Comparison of ENCODE assay signal across 7 mouse cellular contexts in genomic region chr9:57639661-57640328, GRCm38 (mm10). TPM values are rescaled to one million over a fixed set of nuclear protein-coding genes. Genes with fewer than 3 reads are reported as not detected.
A peak's percentile ranks its signal among the peaks of the same experiment; 100 is the strongest.
DNase-seq lines count a peak whose midpoint lies in the region; ATAC-seq and TF ChIP-seq lines count a peak whose summit lies in the region.

No protein-coding gene starts in this region.

- 70% methylated on average over 5 of the region's 5 CpGs for WGBS in forebrain, embryonic 14.5 days
- 53% methylated on average over 5 of the region's 5 CpGs for WGBS in limb, embryonic 14.5 days

- peaks cover 66% of the 10 kb centered on the region for H3K36me3 ChIP-seq in megakaryocyte, embryonic 14.5 days (replicated peaks; ENCODE audit: low read length)
- peaks cover 25% of the 10 kb centered on the region for H3K36me3 ChIP-seq in forebrain, embryonic 14.5 days (ENCODE audit: control insufficient read depth, insufficient read depth, low read length)
- peaks cover 8% of the 10 kb centered on the region for H3K36me3 ChIP-seq in limb, embryonic 14.5 days (ENCODE audit: control insufficient read depth, insufficient read depth, low read length)
- no peaks in the 10 kb centered on the region; the same call in 1 of the 2 replicates for H3K36me3 ChIP-seq in splenic B cell, adult 2 months (ENCODE audit: control insufficient read depth, insufficient read depth, low read length, poor library complexity, severe bottlenecking)

- no peaks in the 10 kb centered on the region for H3K27me3 ChIP-seq in megakaryocyte, embryonic 14.5 days (replicated peaks)
- H3K27me3 ChIP-seq in forebrain, embryonic 14.5 days (replicated peaks; ENCODE audit: control insufficient read depth, insufficient read depth, low read length): no peaks in the 10 kb centered on the region
- no peaks in the 10 kb centered on the region for H3K27me3 ChIP-seq in limb, embryonic 14.5 days (ENCODE audit: control insufficient read depth, insufficient read depth, low read length)
- no peaks in the 10 kb centered on the region for H3K27me3 ChIP-seq in splenic B cell, adult 2 months (ENCODE audit: control insufficient read depth, insufficient read depth, low read length, poor library complexity, severe bottlenecking)

- no peak for TF ChIP-seq POLR2A in limb, embryonic 14.5 days (IDR thresholded peaks at IDR 0.05; ENCODE audit: borderline replicate concordance, extremely low read depth, insufficient read depth, insufficient read length)

- peak overlapping the region; percentile 24; the same call in 1 of the 2 replicates for H3K4me2 ChIP-seq in forebrain, embryonic 14.5 days (ENCODE audit: low read length)
- H3K4me2 ChIP-seq in limb, embryonic 14.5 days (replicated peaks; ENCODE audit: low read depth, low read length, severe bottlenecking): peak overlapping the region; percentile 42

- no peak for ATAC-seq in megakaryocyte, adult 5-6 weeks (ENCODE audit: poor library complexity, severe bottlenecking)
- ATAC-seq in forebrain, embryonic 14.5 days: no peak
- ATAC-seq in limb, embryonic 14.5 days (ENCODE audit: low FRiP score, low read depth): no peak

- H3K4me1 ChIP-seq in megakaryocyte, embryonic 14.5 days: peaks cover 93% of the 10 kb centered on the region
- H3K4me1 ChIP-seq in forebrain, embryonic 14.5 days (ENCODE audit: control insufficient read depth, insufficient read depth, low read length): peaks cover 48% of the 10 kb centered on the region
- peaks cover 63% of the 10 kb centered on the region for H3K4me1 ChIP-seq in limb, embryonic 14.5 days (ENCODE audit: control insufficient read depth, insufficient read depth, low read length)

- H3K9me3 ChIP-seq in megakaryocyte, embryonic 14.5 days: no peaks in the 10 kb centered on the region
- no peaks in the 10 kb centered on the region for H3K9me3 ChIP-seq in forebrain, embryonic 14.5 days (replicated peaks; ENCODE audit: control insufficient read depth, low read length)
- no peaks in the 10 kb centered on the region for H3K9me3 ChIP-seq in limb, embryonic 14.5 days (ENCODE audit: control insufficient read depth, low read length)

- no peak for DNase-seq in forebrain, embryonic 14.5 days (ENCODE audit: low spot score)
- no peak for DNase-seq in limb, embryonic 14.5 days (ENCODE audit: low spot score)
- DNase-seq in splenic B cell, adult 2 months (ENCODE audit: low read depth, low spot score): peak; percentile 41
- no peak for DNase-seq in gastrocnemius, postnatal 10 days
- DNase-seq in gastrocnemius, postnatal 25 days: no peak

- no peak overlapping the region for H3K27ac ChIP-seq in forebrain, embryonic 14.5 days (ENCODE audit: low read depth, low read length)
- H3K27ac ChIP-seq in limb, embryonic 14.5 days (replicated peaks; ENCODE audit: low read depth, low read length): peak overlapping the region; percentile 61

- H3K4me3 ChIP-seq in megakaryocyte, embryonic 14.5 days (replicated peaks): peak overlapping the region; percentile 98
- H3K4me3 ChIP-seq in forebrain, embryonic 14.5 days (ENCODE audit: low read depth, low read length): no peak overlapping the region
- 0 out of 2 replicates have a peak overlapping the region, but pooled peaks have one; percentile 16 for H3K4me3 ChIP-seq in limb, embryonic 14.5 days (replicated peaks; ENCODE audit: low read length)

- peak overlapping the region; percentile 37 for H3K9ac ChIP-seq in forebrain, embryonic 14.5 days (ENCODE audit: low read length)
- H3K9ac ChIP-seq in limb, embryonic 14.5 days (ENCODE audit: low read depth, low read length, severe bottlenecking): peak overlapping the region; percentile 2; the same call in 1 of the 2 replicates

RNA-seq across cellular contexts. Expression of gene Csk, which starts 13.6 kb away (rescaled TPM):
- 400 and 436 TPM in 2 replicates for polyA plus RNA-seq in megakaryocyte, embryonic 14.5 days (2012; ENCODE audit: insufficient read depth, low replicate concordance)
- 88.6 and 96.7 TPM in 2 replicates for total RNA-seq in megakaryocyte, adult 5-6 weeks (2015)
- 230 and 282 TPM in 2 replicates for total RNA-seq in megakaryocyte, adult 5-6 weeks (2017)
- polyA plus RNA-seq in forebrain, embryonic 14.5 days (2014; fragmentation: Nextera tagmentation; extraction: Ambion mirVana): 29.2 and 29.3 TPM in 2 replicates
- 88.5 and 91.4 TPM in 2 replicates for polyA plus RNA-seq in limb, embryonic 14.5 days (2012; rRNA removed)
- polyA plus RNA-seq in limb, embryonic 14.5 days (2014; fragmentation: Nextera tagmentation; extraction: Ambion mirVana): 28.1 and 29.7 TPM in 2 replicates
- total RNA-seq in gastrocnemius, postnatal 10 days (2021): 10 to 100 TPM; 19.3 to 31.7 TPM
- 10 to 100 TPM in 1 of 2 experiments, 1 to 10 TPM in 1; 8.4 to 13.0 TPM for total RNA-seq in gastrocnemius, postnatal 25 days (2021)

RNA-seq across cellular contexts. Expression of gene Lman1l, which starts 19.2 kb away (rescaled TPM):
- polyA plus RNA-seq in megakaryocyte, embryonic 14.5 days (2012; ENCODE audit: insufficient read depth, low replicate concordance): not detected in 2 replicates
- total RNA-seq in megakaryocyte, adult 5-6 weeks (2015): not detected in 2 replicates
- total RNA-seq in megakaryocyte, adult 5-6 weeks (2017): not detected in 2 replicates
- polyA plus RNA-seq in forebrain, embryonic 14.5 days (2014; fragmentation: Nextera tagmentation; extraction: Ambion mirVana): not detected in 2 replicates
- polyA plus RNA-seq in limb, embryonic 14.5 days (2012; rRNA removed): 0.09 TPM in 1 of 2 replicates, not detected in the other
- not detected in 2 replicates for polyA plus RNA-seq in limb, embryonic 14.5 days (2014; fragmentation: Nextera tagmentation; extraction: Ambion mirVana)
- not detected for total RNA-seq in gastrocnemius, postnatal 10 days (2021)
- not detected for total RNA-seq in gastrocnemius, postnatal 25 days (2021)

RNA-seq across cellular contexts. Expression of gene Cplx3, which starts 33.7 kb away (rescaled TPM):
- polyA plus RNA-seq in megakaryocyte, embryonic 14.5 days (2012; ENCODE audit: insufficient read depth, low replicate concordance): 1.1 TPM in 1 of 2 replicates, not detected in the other
- not detected in 2 replicates for total RNA-seq in megakaryocyte, adult 5-6 weeks (2015)
- not detected in 2 replicates for total RNA-seq in megakaryocyte, adult 5-6 weeks (2017)
- polyA plus RNA-seq in forebrain, embryonic 14.5 days (2014; fragmentation: Nextera tagmentation; extraction: Ambion mirVana): 0.34 and 0.36 TPM in 2 replicates
- polyA plus RNA-seq in limb, embryonic 14.5 days (2012; rRNA removed): 0.03 TPM in 1 of 2 replicates, not detected in the other
- not detected in 2 replicates for polyA plus RNA-seq in limb, embryonic 14.5 days (2014; fragmentation: Nextera tagmentation; extraction: Ambion mirVana)
- total RNA-seq in gastrocnemius, postnatal 10 days (2021): not detected
- not detected for total RNA-seq in gastrocnemius, postnatal 25 days (2021)

RNA-seq across cellular contexts. Expression of gene Cyp1a2, which starts 43.7 kb away (rescaled TPM):
- polyA plus RNA-seq in megakaryocyte, embryonic 14.5 days (2012; ENCODE audit: insufficient read depth, low replicate concordance): not detected in 2 replicates
- total RNA-seq in megakaryocyte, adult 5-6 weeks (2015): not detected in 2 replicates
- total RNA-seq in megakaryocyte, adult 5-6 weeks (2017): not detected in 2 replicates
- polyA plus RNA-seq in forebrain, embryonic 14.5 days (2014; fragmentation: Nextera tagmentation; extraction: Ambion mirVana): not detected in 2 replicates
- polyA plus RNA-seq in limb, embryonic 14.5 days (2012; rRNA removed): not detected in 2 replicates
- polyA plus RNA-seq in limb, embryonic 14.5 days (2014; fragmentation: Nextera tagmentation; extraction: Ambion mirVana): not detected in 2 replicates
- total RNA-seq in gastrocnemius, postnatal 10 days (2021): under 1 TPM in 1 of 2 experiments, not detected in 1; 0.14 TPM
- total RNA-seq in gastrocnemius, postnatal 25 days (2021): not detected

RNA-seq across cellular contexts. Expression of gene Cyp1a1, which starts 47.9 kb away (rescaled TPM):
- polyA plus RNA-seq in megakaryocyte, embryonic 14.5 days (2012; ENCODE audit: insufficient read depth, low replicate concordance): 1.0 TPM in 1 of 2 replicates, not detected in the other
- not detected in 2 replicates for total RNA-seq in megakaryocyte, adult 5-6 weeks (2015)
- total RNA-seq in megakaryocyte, adult 5-6 weeks (2017): not detected in 2 replicates
- 0.19 TPM in 1 of 2 replicates, not detected in the other for polyA plus RNA-seq in forebrain, embryonic 14.5 days (2014; fragmentation: Nextera tagmentation; extraction: Ambion mirVana)
- 0.03 and 0.04 TPM in 2 replicates for polyA plus RNA-seq in limb, embryonic 14.5 days (2012; rRNA removed)
- polyA plus RNA-seq in limb, embryonic 14.5 days (2014; fragmentation: Nextera tagmentation; extraction: Ambion mirVana): not detected in 2 replicates
- total RNA-seq in gastrocnemius, postnatal 10 days (2021): under 1 TPM; 0.09 TPM
- under 1 TPM; 0.21 to 0.31 TPM for total RNA-seq in gastrocnemius, postnatal 25 days (2021)
